Mouse (Mus musculus) MN1 (cell line): ENCODE measurements around the gene Atpaf1.

Experiments
- DNase-seq: peaks from one replicate; pipeline ENCODE4 v3.0.0-alpha.2; 2016; ENCODE audit warnings: low spot score

The Atpaf1 gene

GRCm38 (mm10) chr4:115812326-115812725 is 27.7 kb downstream of the Atpaf1 start:
- no peak for DNase-seq

- no peak for DNase-seq
These were observed 31.0 kb downstream of the Atpaf1 start for GRCm38 (mm10) chr4:115815606-115816005.

- no peak for DNase-seq
These were observed 35.6 kb downstream of the Atpaf1 start for GRCm38 (mm10) chr4:115820199-115820598.

- no peak for DNase-seq
These were observed 36.3 kb downstream of the Atpaf1 start for GRCm38 (mm10) chr4:115820944-115821343.

GRCm38 (mm10) chr4:115821431-115821830 is 36.8 kb downstream of the Atpaf1 start:
- DNase-seq, result no peak

GRCm38 (mm10) chr4:115821928-115822327 is 37.3 kb downstream of the Atpaf1 start:
- no peak for DNase-seq

- no peak for DNase-seq
These were observed 39.6 kb downstream of the Atpaf1 start for GRCm38 (mm10) chr4:115824178-115824577.

- DNase-seq, result no peak
These were observed 40.7 kb downstream of the Atpaf1 start for GRCm38 (mm10) chr4:115825271-115825670.

- DNase-seq, result no peak
These were observed 42.5 kb downstream of the Atpaf1 start for GRCm38 (mm10) chr4:115827066-115827465.

- no peak for DNase-seq
These were observed 42.9 kb downstream of the Atpaf1 start for GRCm38 (mm10) chr4:115827535-115827887.

- peak; percentile 65 for DNase-seq
These were observed 43.4 kb downstream of the Atpaf1 start, which contains the start of gene Mob3c for GRCm38 (mm10) chr4:115827888-115828571. Mob3c (plus strand) TSS chr4:115828092.

- no peak for DNase-seq
These were observed 43.9 kb downstream of the Atpaf1 start for GRCm38 (mm10) chr4:115828572-115828902.

- no peak for DNase-seq
These were observed 45.9 kb downstream of the Atpaf1 start for GRCm38 (mm10) chr4:115830491-115830890.

GRCm38 (mm10) chr4:115831221-115831620 is 46.6 kb downstream of the Atpaf1 start:
- DNase-seq, result no peak

GRCm38 (mm10) chr4:115832040-115832439 is 47.4 kb downstream of the Atpaf1 start:
- no peak for DNase-seq

- no peak for DNase-seq
These were observed 51.0 kb downstream of the Atpaf1 start for GRCm38 (mm10) chr4:115835576-115835975.

GRCm38 (mm10) chr4:115838196-115838595 is 53.6 kb downstream of the Atpaf1 start:
- DNase-seq, result no peak

- DNase-seq, result peak; percentile 89
These were observed 54.4 kb downstream of the Atpaf1 start, which contains the start of gene Mknk1 for GRCm38 (mm10) chr4:115838696-115839641. Mknk1 (plus strand) TSS chr4:115839198.

GRCm38 (mm10) chr4:115839956-115840355 is 55.3 kb downstream of the Atpaf1 start:
- DNase-seq, result peak; percentile 19

- DNase-seq, result no peak
These were observed 56.2 kb downstream of the Atpaf1 start for GRCm38 (mm10) chr4:115840842-115841241.

- no peak for DNase-seq
These were observed 62.0 kb downstream of the Atpaf1 start for GRCm38 (mm10) chr4:115846656-115847055.

- peak; percentile 62 for DNase-seq
These were observed 62.8 kb downstream of the Atpaf1 start for GRCm38 (mm10) chr4:115847377-115847776.

GRCm38 (mm10) chr4:115848083-115848482 is 63.5 kb downstream of the Atpaf1 start:
- no peak for DNase-seq
